Comparison of ENCODE assay signal across 26 mouse cellular contexts in genomic region chr10:81309571-81309970, GRCm38 (mm10). TPM values are rescaled to one million over a fixed set of nuclear protein-coding genes. Genes with fewer than 3 reads are reported as not detected.
DNase-seq lines count a peak whose midpoint lies in the region; ATAC-seq lines count a peak whose summit lies in the region.
"Had no signal": no experiment of that assay in that cellular context is flagged by ENCODE, and none has a peak within 500 bp of the region (broad histone marks: within the 10 kb centered on the region; RNA-seq: fewer than 3 reads in every experiment).

No protein-coding gene starts in this region.

- H3K9me3 ChIP-seq in midbrain, embryonic 14.5 days (ENCODE audit: control insufficient read depth, low read length) = no peaks in the 10 kb centered on the region
- H3K9me3 ChIP-seq: embryonic facial prominence, embryonic 12.5 days; embryonic facial prominence, embryonic 15.5 days; forebrain, embryonic 12.5 days; forebrain, embryonic 15.5 days; heart, embryonic 12.5 days; heart, embryonic 15.5 days; hindbrain, embryonic 10.5 days; hindbrain, embryonic 13.5 days had no signal

- 91% methylated on average over 5 of the region's 5 CpGs for WGBS in midbrain, embryonic 14.5 days

- H3K27ac ChIP-seq in midbrain, embryonic 14.5 days (replicated peaks; ENCODE audit: low read depth, low read length) = no peak overlapping the region
- H3K27ac ChIP-seq: embryonic facial prominence, embryonic 12.5 days; embryonic facial prominence, embryonic 15.5 days; forebrain, embryonic 12.5 days; forebrain, embryonic 15.5 days; heart, embryonic 15.5 days; hindbrain, embryonic 10.5 days; hindbrain, embryonic 13.5 days had no signal

- H3K36me3 ChIP-seq in midbrain, embryonic 14.5 days (ENCODE audit: control insufficient read depth, insufficient read depth, low read length) = peaks cover 89% of the 10 kb centered on the region

- no peak overlapping the region for H3K4me3 ChIP-seq in midbrain, embryonic 14.5 days (replicated peaks; ENCODE audit: low read depth, low read length)
- H3K4me3 ChIP-seq: embryonic facial prominence, embryonic 12.5 days; embryonic facial prominence, embryonic 15.5 days; forebrain, embryonic 12.5 days; forebrain, embryonic 15.5 days; heart, embryonic 12.5 days; heart, embryonic 15.5 days; hindbrain, embryonic 10.5 days; hindbrain, embryonic 13.5 days had no signal

- no peak overlapping the region for H3K4me2 ChIP-seq in midbrain, embryonic 14.5 days (ENCODE audit: low read length)
- H3K4me2 ChIP-seq: embryonic facial prominence, embryonic 12.5 days; embryonic facial prominence, embryonic 15.5 days; forebrain, embryonic 12.5 days; forebrain, embryonic 15.5 days; heart, embryonic 12.5 days; heart, embryonic 15.5 days; hindbrain, embryonic 13.5 days had no signal

- no peaks in the 10 kb centered on the region for H3K27me3 ChIP-seq in midbrain, embryonic 14.5 days (ENCODE audit: control insufficient read depth, insufficient read depth, low read length)
- H3K27me3 ChIP-seq: embryonic facial prominence, embryonic 12.5 days; embryonic facial prominence, embryonic 15.5 days; forebrain, embryonic 12.5 days; forebrain, embryonic 15.5 days; heart, embryonic 12.5 days; heart, embryonic 15.5 days; hindbrain, embryonic 13.5 days had no signal

- H3K4me1 ChIP-seq in midbrain, embryonic 14.5 days (ENCODE audit: control insufficient read depth, insufficient read depth, low read length) = no peaks in the 10 kb centered on the region
- H3K4me1 ChIP-seq: embryonic facial prominence, embryonic 15.5 days; forebrain, embryonic 15.5 days; hindbrain, embryonic 13.5 days had no signal

- peak; percentile 48 for DNase-seq in CD4-positive helper T cell, adult 2 months (ENCODE audit: low read depth, low spot score)
- DNase-seq in induced T-regulatory cell, adult 2 months (ENCODE audit: low read depth) = peak; percentile 82
- no peak for DNase-seq in testis, postnatal 14 days (ENCODE audit: low spot score)
- DNase-seq in thymus, postnatal 10 days (ENCODE audit: low spot score in 2 of 2) = no peak
- DNase-seq in midbrain, embryonic 14.5 days = no peak
- DNase-seq: adrenal gland, adult 8-10 months; adrenal gland, postnatal 25 days; B cell, adult 2 months; cerebellum, adult 11-12 months; cerebellum, adult 8-10 months; cerebellum, postnatal 14 days; gastrocnemius, postnatal 25 days; heart, adult 18-20 months; heart, postnatal 10 days; heart, postnatal 36 days had no signal

- no peak overlapping the region for H3K9ac ChIP-seq in midbrain, embryonic 14.5 days (replicated peaks; ENCODE audit: low read length)
- H3K9ac ChIP-seq: embryonic facial prominence, embryonic 12.5 days; embryonic facial prominence, embryonic 15.5 days; forebrain, embryonic 12.5 days; forebrain, embryonic 15.5 days; heart, embryonic 12.5 days; heart, embryonic 15.5 days; hindbrain, embryonic 13.5 days had no signal

- ATAC-seq in CD4-positive, CD25-positive, alpha-beta regulatory T cell, adult 4 months = peak; percentile 92
- no peak for ATAC-seq in midbrain, embryonic 14.5 days (ENCODE audit: low FRiP score, low TSS enrichment)
- ATAC-seq: forebrain, embryonic 15.5 days; hindbrain, embryonic 16.5 days; intestine, postnatal 0 days had no signal

RNA-seq across cellular contexts. Expression of gene Cactin, which starts 11.3 kb away (rescaled TPM):
- polyA plus RNA-seq in CD4-positive, CD25-positive, alpha-beta regulatory T cell, adult 4 months (2017; shearing (Covaris generic)) = 1 to 10 TPM; 4.2 to 4.7 TPM
- 22.6 and 22.8 TPM in 2 replicates for polyA plus RNA-seq in midbrain, embryonic 14.5 days (2014; fragmentation: Nextera tagmentation; extraction: Ambion mirVana)

RNA-seq across cellular contexts. Expression of gene Pip5k1c, which starts 16.8 kb away (rescaled TPM):
- polyA plus RNA-seq in CD4-positive, CD25-positive, alpha-beta regulatory T cell, adult 4 months (2017; shearing (Covaris generic)) = 10 to 100 TPM; 14.6 to 15.1 TPM
- 102 and 132 TPM in 2 replicates for polyA plus RNA-seq in midbrain, embryonic 14.5 days (2014; fragmentation: Nextera tagmentation; extraction: Ambion mirVana)

RNA-seq across cellular contexts. Expression of gene Tjp3, which starts 18.2 kb away (rescaled TPM):
- 1 to 10 TPM; 2.4 to 2.6 TPM for polyA plus RNA-seq in CD4-positive, CD25-positive, alpha-beta regulatory T cell, adult 4 months (2017; shearing (Covaris generic))
- polyA plus RNA-seq in midbrain, embryonic 14.5 days (2014; fragmentation: Nextera tagmentation; extraction: Ambion mirVana) = 4.4 and 5.7 TPM in 2 replicates

RNA-seq across cellular contexts. Expression of gene Tbxa2r, which starts 19.0 kb away (rescaled TPM):
- polyA plus RNA-seq in CD4-positive, CD25-positive, alpha-beta regulatory T cell, adult 4 months (2017; shearing (Covaris generic)) = 10 to 100 TPM; 19.3 to 22.0 TPM
- 2.9 and 3.7 TPM in 2 replicates for polyA plus RNA-seq in midbrain, embryonic 14.5 days (2014; fragmentation: Nextera tagmentation; extraction: Ambion mirVana)

RNA-seq across cellular contexts. Expression of gene Gipc3, which starts 33.5 kb away (rescaled TPM):
- under 1 TPM; 0.15 to 0.28 TPM for polyA plus RNA-seq in CD4-positive, CD25-positive, alpha-beta regulatory T cell, adult 4 months (2017; shearing (Covaris generic))
- polyA plus RNA-seq in midbrain, embryonic 14.5 days (2014; fragmentation: Nextera tagmentation; extraction: Ambion mirVana) = not detected in 2 replicates
- polyA plus RNA-seq: embryonic facial prominence, embryonic 12.5 days; forebrain, embryonic 12.5 days; forebrain, embryonic 15.5 days; heart, embryonic 12.5 days; heart, embryonic 15.5 days; hindbrain, embryonic 10.5 days; hindbrain, embryonic 13.5 days; hindbrain, embryonic 16.5 days had no signal

Comparison
In these comparisons a context has a peak if more than half of its experiments do, and no peak if none do; other contexts are left out.
1. DNase-seq: peak in CD4-positive helper T cell, adult 2 months (single experiment) and induced T-regulatory cell, adult 2 months (single experiment); none in testis, postnatal 14 days (single experiment), thymus, postnatal 10 days (0 of 2) and midbrain, embryonic 14.5 days (single experiment).